Mouse (Mus musculus) MEL (cell line): ENCODE measurements around the gene Angptl6. TPM values are rescaled to one million over a fixed set of nuclear protein-coding genes. Genes with fewer than 3 reads are reported as not detected.
A peak's percentile ranks its signal among the peaks of the same experiment; 100 is the strongest.

Experiments
- DNase-seq: peaks from one replicate; pipeline ENCODE4 v3.0.0; 2011; ENCODE audit warnings: low read depth, low spot score
- H3K27ac ChIP-seq: 2 replicates; pipeline ENCODE4 v1.5.1; 2012; ENCODE audit warnings: low read depth, mild to moderate bottlenecking, control low read depth, low read length, moderate library complexity; ENCODE audit not compliant: control insufficient read depth
- H3K27me3 ChIP-seq, 2 experiments: fragments of 150-350 bp in 1 of 2; sonication (generic) in 1 of 2; 2 replicates each; pipeline ENCODE4 v1.6.1; 2012; ENCODE audit warnings: low read length in 2 of 2, mild to moderate bottlenecking in 2 of 2, improper control_type of control experiment in 1 of 2, moderate library complexity in 1 of 2; ENCODE audit not compliant: insufficient read depth in 2 of 2, control insufficient read depth in 1 of 2
- H3K36me3 ChIP-seq, 2 experiments: 2 replicates each; pipeline ENCODE4 v1.6.1; 2012 to 2014; ENCODE audit warnings: low read length in 2 of 2, improper control_type of control experiment in 1 of 2, inconsistent platforms in 1 of 2, mild to moderate bottlenecking in 1 of 2; ENCODE audit not compliant: insufficient read depth in 2 of 2, control insufficient read depth in 1 of 2
- H3K4me1 ChIP-seq, 2 experiments: fragments of 150-350 bp in 1 of 2; sonication (generic) in 1 of 2; 2 replicates each; pipeline ENCODE4 v1.6.1; 2012; ENCODE audit warnings: low read length in 2 of 2, improper control_type of control experiment in 1 of 2, mild to moderate bottlenecking in 1 of 2; ENCODE audit not compliant: insufficient read depth in 2 of 2, control insufficient read depth in 1 of 2
- H3K4me3 ChIP-seq, 2 experiments: fragments of 150-350 bp in 1 of 2; sonication (generic) in 1 of 2; 2 replicates each; pipeline ENCODE4 v1.5.1; 2012; ENCODE audit warnings: low read depth in 2 of 2, low read length in 2 of 2, mild to moderate bottlenecking in 2 of 2, moderate library complexity in 2 of 2, control low read depth in 1 of 2, improper control_type of control experiment in 1 of 2; ENCODE audit not compliant: control insufficient read depth in 1 of 2, insufficient read depth in 1 of 2
- H3K79me2 ChIP-seq: 2 replicates; pipeline ENCODE4 v1.6.1; 2012; ENCODE audit warnings: mild to moderate bottlenecking, low read length, moderate library complexity; ENCODE audit not compliant: control insufficient read depth, poor library complexity, insufficient read depth
- H3K9ac ChIP-seq: 2 replicates; pipeline ENCODE4 v1.6.1; 2012; ENCODE audit warnings: low read depth, mild to moderate bottlenecking, control low read depth, low read length, moderate library complexity; ENCODE audit not compliant: control insufficient read depth, poor library complexity, severe bottlenecking
- H3K9me3 ChIP-seq: fragments of 150-350 bp; sonication (generic); replicated peaks from 2 replicates; pipeline ENCODE4 v1.6.1; 2012; ENCODE audit warnings: mild to moderate bottlenecking, low read length, improper control_type of control experiment, moderate library complexity; ENCODE audit not compliant: insufficient read depth
- BHLHE40 ChIP-seq: IDR thresholded peaks from 2 replicates; pipeline ENCODE4 v1.6.1; 2012; ENCODE audit warnings: low read depth, mild to moderate bottlenecking, inconsistent platforms, low read length, improper control_type of control experiment, borderline replicate concordance
- CHD1 ChIP-seq: IDR thresholded peaks from 2 replicates; pipeline ENCODE4 v1.6.1; 2012; ENCODE audit warnings: low read depth, mild to moderate bottlenecking, inconsistent platforms, low read length, improper control_type of control experiment
- EP300 ChIP-seq, 2 experiments: IDR thresholded peaks; 2 replicates each; pipeline ENCODE4 v1.6.1; 2011; ENCODE audit warnings: improper control_type of control experiment in 2 of 2, low read length in 2 of 2, low read depth in 1 of 2, mild to moderate bottlenecking in 1 of 2
- ETS1 ChIP-seq: IDR thresholded peaks from 2 replicates; pipeline ENCODE4 v1.6.1; 2012; ENCODE audit warnings: low read depth, mild to moderate bottlenecking, inconsistent platforms, low read length, improper control_type of control experiment, moderate library complexity
- MAZ ChIP-seq: IDR thresholded peaks from 2 replicates; pipeline ENCODE4 v1.6.1; 2012; ENCODE audit warnings: low read depth, mild to moderate bottlenecking, inconsistent platforms, low read length, improper control_type of control experiment
- MYB ChIP-seq: IDR thresholded peaks from 2 replicates; pipeline ENCODE4 v1.6.1; 2011; ENCODE audit warnings: mild to moderate bottlenecking, low read depth, low read length, improper control_type of control experiment
- MYC ChIP-seq: IDR thresholded peaks from 2 replicates; pipeline ENCODE4 v1.6.1; 2011; ENCODE audit warnings: low read depth, mild to moderate bottlenecking, low read length, improper control_type of control experiment, moderate library complexity
- NELFE ChIP-seq: IDR thresholded peaks from 2 replicates; pipeline ENCODE4 v1.6.1; 2011; ENCODE audit warnings: low read depth, low read length, improper control_type of control experiment
- NRF1 ChIP-seq: IDR thresholded peaks from 2 replicates; pipeline ENCODE4 v1.6.1; 2014; ENCODE audit warnings: low read depth, mild to moderate bottlenecking, inconsistent platforms, low read length, improper control_type of control experiment, moderate library complexity; ENCODE audit not compliant: poor library complexity, insufficient read depth, severe bottlenecking
- RAD21 ChIP-seq: IDR thresholded peaks from 2 replicates; pipeline ENCODE4 v1.6.1; 2011; ENCODE audit warnings: mild to moderate bottlenecking, low read depth, low read length, improper control_type of control experiment
- SIN3A ChIP-seq: IDR thresholded peaks from 2 replicates; pipeline ENCODE4 v1.6.1; 2012; ENCODE audit warnings: low read length, improper control_type of control experiment, inconsistent platforms
- TAL1 ChIP-seq: IDR thresholded peaks from 2 replicates; pipeline ENCODE4 v1.6.1; 2012; ENCODE audit warnings: mild to moderate bottlenecking, inconsistent platforms, low read length, moderate library complexity, mixed read lengths
- UBTF ChIP-seq: IDR thresholded peaks from 2 replicates; pipeline ENCODE4 v1.6.1; 2012; ENCODE audit warnings: low read depth, mild to moderate bottlenecking, inconsistent platforms, low read length, improper control_type of control experiment, moderate library complexity, borderline replicate concordance; ENCODE audit not compliant: insufficient read depth
- USF2 ChIP-seq, 2 experiments: IDR thresholded peaks; 2 replicates each; pipeline ENCODE4 v1.6.1; 2011 to 2012; ENCODE audit warnings: improper control_type of control experiment in 2 of 2, low read length in 2 of 2, borderline replicate concordance in 1 of 2, inconsistent platforms in 1 of 2, low read depth in 1 of 2, mild to moderate bottlenecking in 1 of 2; ENCODE audit not compliant: insufficient read depth in 1 of 2
- polyA plus RNA-seq, 2 experiments: library from polyadenylated mRNA; stranded (reverse) in 1 of 2; unstranded in 1 of 2; fragments of >175 nt in 1 of 2; fragments of >200 nt in 1 of 2; gene quantifications; 2 replicates each; pipeline versions ENCODE4 v1.2.1 to v1.2.4; 2012; ENCODE audit warnings: low replicate concordance in 2 of 2, low read depth in 1 of 2; ENCODE audit not compliant: insufficient read length in 2 of 2, insufficient read depth in 1 of 2, missing spikeins in 1 of 2
- total RNA-seq: library from RNA; depleted of rRNA; stranded (reverse); fragments of 300-350 nt; gene quantifications from 2 replicates; pipeline ENCODE4 v1.2.3, GENCODE M21; 2012

Gene Angptl6
- total and polyA plus RNA-seq, 3 experiments, result 10.9 to 22.6 TPM; not detected in 1

GRCm38 (mm10) chr9:20866879-20867278 is 12.6 kb downstream of the Angptl6 start:
- Histone ChIP-seq H3K27ac (no peak overlapping the region), H3K9me3 (no peaks in the 10 kb centered on the region), H3K79me2 (peaks cover 13% of the 10 kb centered on the region), H3K27me3 (peaks cover 1 to 2% of the 10 kb centered on the region in 2 experiments; a peak in 1 of 4 replicates), H3K36me3 (peaks cover 17 to 24% of the 10 kb centered on the region in 2 experiments), H3K4me1 (peaks cover 9 to 31% of the 10 kb centered on the region in 2 experiments), H3K9ac (no peak overlapping the region)
- no peak for DNase-seq
- TF ChIP-seq ETS1 (no peak), MYB (no peak), SIN3A (no peak), BHLHE40 (no peak), CHD1 (no peak), UBTF (no peak), NELFE (no peak), USF2 (IDR thresholded peaks at IDR 0.05; ENCODE audit: borderline replicate concordance in 1 of 2, insufficient read depth in 1 of 2, low read depth in 1 of 2, low read length in 2 of 2) (no peak), NRF1 (no peak), MYC (no peak), RAD21 (no peak), EP300 (IDR thresholded peaks at IDR 0.05; ENCODE audit: low read depth in 1 of 2, low read length in 2 of 2) (no peak), MAZ (no peak)
- TF ChIP-seq, all 39 proteins: peak for 0
- no peak overlapping the region for H3K4me3 ChIP-seq

GRCm38 (mm10) chr9:20862225-20862624 is 17.3 kb downstream of the Angptl6 start:
- no peaks in the 10 kb centered on the region for H3K9me3 ChIP-seq
- no peak overlapping the region for H3K27ac ChIP-seq
- peaks cover 0 to 7% of the 10 kb centered on the region in 2 experiments; a peak in 3 of 4 replicates for H3K4me1 ChIP-seq
- no peak overlapping the region for H3K9ac ChIP-seq
- TF ChIP-seq TAL1 (peak; percentile 82), RAD21 (no peak)
- H3K27me3 ChIP-seq, result peaks cover 0 to 8% of the 10 kb centered on the region in 2 experiments; a peak in 2 of 4 replicates
- peaks cover 0 to 6% of the 10 kb centered on the region in 2 experiments; a peak in 2 of 4 replicates for H3K36me3 ChIP-seq
- DNase-seq, result peak; percentile 65
- no peaks in the 10 kb centered on the region for H3K79me2 ChIP-seq
- no peak overlapping the region for H3K4me3 ChIP-seq
